Mouse (Mus musculus) kidney, postnatal 0 days (tissue): ENCODE measurements at regions not wholly inside any gene's neighbourhood (a gene's known extent, or its start where the extent isn't known, plus 50 kb on each side); places are given as distances from the start of the nearest gene placed in this dataset.

Experiments
- ATAC-seq: fragments of 200-750 bp; cut with Nextera tagmentation; replicated peaks from 2 replicates; pipeline ENCODE4 v1.8.0; 2017; ENCODE audit warnings: low read depth, moderate number of reproducible peaks, moderate TSS enrichment, moderate library complexity; ENCODE audit not compliant: low FRiP score
- DNase-seq: peaks from one replicate; pipeline ENCODE4 v3.0.0-alpha.2; 2016; ENCODE audit warnings: low spot score
- H3K27ac ChIP-seq: fragments of 300-500 bp; sonication (generic); 2 replicates; pipeline ENCODE4 v1.5.1; 2014; ENCODE audit warnings: mild to moderate bottlenecking
- H3K27me3 ChIP-seq: fragments of 300-500 bp; sonication (generic); 2 replicates; pipeline ENCODE4 v1.6.1; 2014; ENCODE audit warnings: low read length, mixed read lengths; ENCODE audit not compliant: insufficient read depth
- H3K36me3 ChIP-seq: fragments of 300-500 bp; sonication (generic); 2 replicates; pipeline ENCODE4 v1.6.1; 2014; ENCODE audit warnings: low read length, mixed read lengths; ENCODE audit not compliant: insufficient read depth
- H3K4me1 ChIP-seq: fragments of 300-500 bp; sonication (generic); replicated peaks from 2 replicates; pipeline ENCODE4 v1.6.1; 2014; ENCODE audit warnings: antibody characterized with exemption, low read length, mixed read lengths; ENCODE audit not compliant: insufficient read depth
- H3K4me2 ChIP-seq: fragments of 300-500 bp; sonication (generic); 2 replicates; pipeline ENCODE4 v1.6.1; 2014; ENCODE audit warnings: mild to moderate bottlenecking, low read length, moderate library complexity, mixed read lengths
- H3K4me3 ChIP-seq: fragments of 300-500 bp; sonication (generic); replicated peaks from 2 replicates; pipeline ENCODE4 v1.5.1; 2014; ENCODE audit warnings: low read depth, low read length
- H3K9ac ChIP-seq: fragments of 300-500 bp; sonication (generic); 2 replicates; pipeline ENCODE4 v1.6.1; 2014; ENCODE audit warnings: low read depth, low read length
- H3K9me3 ChIP-seq: fragments of 300-500 bp; sonication (generic); replicated peaks from 2 replicates; pipeline ENCODE4 v1.6.1; 2016; ENCODE audit warnings: low read length, inconsistent platforms, mixed read lengths
- CTCF ChIP-seq: IDR thresholded peaks from 2 replicates; pipeline ENCODE4 v1.5.1; 2016; ENCODE audit warnings: antibody characterized with exemption, low read depth, mild to moderate bottlenecking, moderate library complexity
- WGBS: fragments of 180-500 bp; shearing (Covaris S2); extraction: QIAGEN DNeasy Blood & Tissue Kit; methylation state at CpG from one replicate; pipeline ENCODE4 v1.1.7; 2014; 5-methylcytosine and 5-hydroxymethylcytosine counted together

- ATAC-seq = 0 out of 2 replicates have a peak, but pooled peaks have one; percentile 5
Observed at GRCm38 (mm10) chr1:157048996-157049395, 59.5 kb downstream of the Tex35 start.

GRCm38 (mm10) chr1:157048201-157048923 lies 60.1 kb downstream of the Tex35 start:
- Histone ChIP-seq H3K36me3 (no peaks in the 10 kb centered on the region), H3K4me3 (no peak overlapping the region), H3K4me1 (peaks cover 5% of the 10 kb centered on the region; the same call in 1 of the 2 replicates), H3K9ac (no peak overlapping the region), H3K4me2 (peak overlapping the region; percentile 15; the same call in 1 of the 2 replicates), H3K9me3 (no peaks in the 10 kb centered on the region), H3K27ac (no peak overlapping the region; the same call in 1 of the 2 replicates), H3K27me3 (no peaks in the 10 kb centered on the region)
- peak; percentile 44 for TF ChIP-seq CTCF
- ATAC-seq = peak; percentile 68
- 25% methylated on average over 11 of the region's 11 CpGs for WGBS
- peak; percentile 54 for DNase-seq

More at GRCm38 (mm10) chr1:157048996-157049395, 59.5 kb downstream of the Tex35 start:
- Histone ChIP-seq H3K4me1 (peaks cover 5% of the 10 kb centered on the region; the same call in 1 of the 2 replicates), H3K27ac (no peak overlapping the region), H3K36me3 (no peaks in the 10 kb centered on the region), H3K9ac (no peak overlapping the region), H3K9me3 (no peaks in the 10 kb centered on the region), H3K4me3 (no peak overlapping the region), H3K4me2 (peak overlapping the region; percentile 15; the same call in 1 of the 2 replicates), H3K27me3 (no peaks in the 10 kb centered on the region)
- no peak for TF ChIP-seq CTCF
- DNase-seq = no peak
- 100% methylated on average over 3 of the region's 3 CpGs for WGBS

- 37% methylated on average over 4 of the region's 4 CpGs for WGBS
Observed at GRCm38 (mm10) chr1:157047751-157048200, 60.7 kb downstream of the Tex35 start.

GRCm38 (mm10) chr1:157046760-157047182 lies 61.7 kb downstream of the Tex35 start:
- ATAC-seq (no peak), DNase-seq (no peak)

More at GRCm38 (mm10) chr1:157047751-157048200, 60.7 kb downstream of the Tex35 start:
- no peak overlapping the region for H3K27ac ChIP-seq
- H3K9ac ChIP-seq = no peak overlapping the region
- no peaks in the 10 kb centered on the region for H3K36me3 ChIP-seq
- no peak overlapping the region for H3K4me2 ChIP-seq
- peaks cover 5% of the 10 kb centered on the region; the same call in 1 of the 2 replicates for H3K4me1 ChIP-seq
- no peaks in the 10 kb centered on the region for H3K9me3 ChIP-seq
- no peak overlapping the region for H3K4me3 ChIP-seq
- no peak for TF ChIP-seq CTCF
- H3K27me3 ChIP-seq = no peaks in the 10 kb centered on the region
- no peak for DNase-seq
- 0 out of 2 replicates have a peak, but pooled peaks have one; percentile 6 for ATAC-seq

DNA sequence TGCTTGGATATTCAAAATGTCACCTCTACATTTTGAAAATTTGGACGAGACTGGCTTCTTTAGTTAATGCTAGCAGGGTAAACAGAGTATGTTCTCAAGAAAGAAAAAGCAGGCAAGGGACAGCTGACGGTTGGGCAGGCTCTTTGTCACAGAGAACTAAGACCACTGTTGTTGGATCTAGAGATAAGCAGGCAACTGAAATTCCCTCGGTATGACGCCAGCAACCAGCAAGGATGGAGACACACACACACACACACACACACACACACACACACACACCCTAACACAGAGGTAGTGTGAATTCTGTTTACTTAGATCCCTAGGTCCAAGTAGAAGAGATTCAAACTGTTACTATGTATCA lies 68.7 kb downstream of the Tex35 start:
- 0 out of 2 replicates have a peak, but pooled peaks cover 11% of the 10 kb centered on the region for H3K4me1 ChIP-seq
- H3K36me3 ChIP-seq = no peaks in the 10 kb centered on the region
- ATAC-seq (no peak), DNase-seq (no peak)
- WGBS = 40% methylated on average over 4 of the region's 4 CpGs
- no peaks in the 10 kb centered on the region for H3K9me3 ChIP-seq
- H3K27me3 ChIP-seq = no peaks in the 10 kb centered on the region
- H3K27ac ChIP-seq = no peak overlapping the region
- no peak overlapping the region for H3K9ac ChIP-seq
- no peak overlapping the region for H3K4me3 ChIP-seq
- peak overlapping the region; percentile 38; the same call in 1 of the 2 replicates for H3K4me2 ChIP-seq
- no peak for TF ChIP-seq CTCF

More at GRCm38 (mm10) chr1:157046760-157047182, 61.7 kb downstream of the Tex35 start:
- no peak overlapping the region for H3K4me2 ChIP-seq
- H3K9me3 ChIP-seq = no peaks in the 10 kb centered on the region
- H3K4me3 ChIP-seq = no peak overlapping the region
- H3K4me1 ChIP-seq = peaks cover 5% of the 10 kb centered on the region; the same call in 1 of the 2 replicates
- 66% methylated on average over 4 of the region's 4 CpGs for WGBS
- no peak overlapping the region for H3K27ac ChIP-seq
- H3K27me3 ChIP-seq = no peaks in the 10 kb centered on the region
- no peak for TF ChIP-seq CTCF
- H3K36me3 ChIP-seq = no peaks in the 10 kb centered on the region
- no peak overlapping the region for H3K9ac ChIP-seq

GRCm38 (mm10) chr1:157039016-157039835 lies 69.3 kb downstream of the Tex35 start:
- Histone ChIP-seq H3K27me3 (no peaks in the 10 kb centered on the region), H3K9ac (no peak overlapping the region), H3K4me3 (no peak overlapping the region), H3K4me1 (0 out of 2 replicates have a peak, but pooled peaks cover 11% of the 10 kb centered on the region), H3K4me2 (peak overlapping the region; percentile 38), H3K27ac (no peak overlapping the region), H3K36me3 (no peaks in the 10 kb centered on the region), H3K9me3 (no peaks in the 10 kb centered on the region)
- TF ChIP-seq CTCF = no peak
- WGBS = 14% methylated on average over 14 of the region's 14 CpGs
- ATAC-seq (0 out of 2 replicates have a peak, but pooled peaks have one; percentile 17), DNase-seq (peak; percentile 53)
